Mouse (Mus musculus): ENCODE data around the gene Igf2bp3. TPM values are rescaled to one million over a fixed set of nuclear protein-coding genes. Genes with fewer than 3 reads are reported as not detected.

The Igf2bp3 gene
- polyA plus RNA-seq (2017; shearing (Covaris generic)): 2.6 TPM

DNA sequence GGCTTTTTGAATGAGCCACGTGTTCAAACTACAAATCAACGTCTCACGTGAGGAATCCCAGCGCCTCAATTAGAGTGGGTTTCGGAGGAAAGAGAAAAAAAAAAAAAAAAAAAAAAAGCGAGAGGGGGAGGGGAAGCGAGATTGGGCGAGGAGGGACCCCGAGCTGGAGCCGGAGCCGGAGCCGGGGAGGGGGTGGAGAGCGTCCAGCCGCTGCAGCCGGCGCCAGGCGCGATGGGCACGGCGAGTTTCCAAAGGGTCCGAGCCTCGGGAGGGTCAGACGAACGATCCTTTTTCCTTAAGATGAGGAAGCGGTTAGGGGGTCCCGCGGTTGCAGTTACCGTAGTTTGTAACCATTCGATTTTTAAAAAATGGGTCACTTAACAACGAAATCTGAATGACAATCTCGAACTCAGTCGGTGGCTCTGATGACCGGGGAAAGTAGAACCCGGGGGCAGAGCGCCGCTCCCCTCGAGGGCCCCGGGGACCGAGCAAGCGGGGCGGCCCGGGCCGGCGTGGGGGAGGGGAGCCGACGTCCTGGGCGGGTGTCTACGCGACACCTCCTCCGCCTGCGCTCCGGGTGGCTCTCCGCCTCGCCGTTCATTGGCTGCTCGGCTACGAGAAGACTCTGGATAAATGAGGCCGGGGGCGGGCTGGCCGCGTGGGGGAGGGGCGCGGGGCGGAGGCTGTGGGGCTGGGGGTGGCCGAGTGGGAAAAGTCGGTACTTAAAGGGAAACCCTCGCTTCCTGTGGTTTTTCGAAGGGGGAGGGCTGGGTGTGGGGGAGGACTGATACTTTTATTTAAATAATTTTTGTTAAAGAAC, at the start of gene Igf2bp3:
TSS of gene Igf2bp3 (minus strand) at position 30 of the 820 bp plus-strand sequence.

DNA sequence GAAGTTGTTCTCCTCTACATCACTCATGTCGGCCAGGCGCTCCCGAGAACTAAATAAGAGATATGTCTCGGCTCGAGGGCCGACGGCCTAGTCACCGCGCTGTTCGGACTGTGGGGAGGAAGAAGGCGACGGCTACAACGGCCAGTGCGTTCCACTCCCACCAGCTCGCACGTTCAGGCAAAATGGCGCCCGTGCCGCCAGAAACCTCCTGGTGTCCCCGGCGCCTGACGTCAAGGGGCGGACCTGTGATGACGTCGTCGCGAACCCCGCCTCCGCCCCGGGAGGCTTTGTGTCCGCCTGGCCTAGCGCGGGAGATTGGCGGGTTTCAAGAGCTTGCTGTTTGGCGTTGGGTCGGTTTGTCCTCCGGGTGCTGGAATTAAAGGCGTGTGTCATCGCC, 49.1 kb upstream of the Igf2bp3 start, which contains the start of gene Tra2a:
TSS of gene Tra2a (minus strand) at position 187 of the 397 bp plus-strand sequence.

DNA sequence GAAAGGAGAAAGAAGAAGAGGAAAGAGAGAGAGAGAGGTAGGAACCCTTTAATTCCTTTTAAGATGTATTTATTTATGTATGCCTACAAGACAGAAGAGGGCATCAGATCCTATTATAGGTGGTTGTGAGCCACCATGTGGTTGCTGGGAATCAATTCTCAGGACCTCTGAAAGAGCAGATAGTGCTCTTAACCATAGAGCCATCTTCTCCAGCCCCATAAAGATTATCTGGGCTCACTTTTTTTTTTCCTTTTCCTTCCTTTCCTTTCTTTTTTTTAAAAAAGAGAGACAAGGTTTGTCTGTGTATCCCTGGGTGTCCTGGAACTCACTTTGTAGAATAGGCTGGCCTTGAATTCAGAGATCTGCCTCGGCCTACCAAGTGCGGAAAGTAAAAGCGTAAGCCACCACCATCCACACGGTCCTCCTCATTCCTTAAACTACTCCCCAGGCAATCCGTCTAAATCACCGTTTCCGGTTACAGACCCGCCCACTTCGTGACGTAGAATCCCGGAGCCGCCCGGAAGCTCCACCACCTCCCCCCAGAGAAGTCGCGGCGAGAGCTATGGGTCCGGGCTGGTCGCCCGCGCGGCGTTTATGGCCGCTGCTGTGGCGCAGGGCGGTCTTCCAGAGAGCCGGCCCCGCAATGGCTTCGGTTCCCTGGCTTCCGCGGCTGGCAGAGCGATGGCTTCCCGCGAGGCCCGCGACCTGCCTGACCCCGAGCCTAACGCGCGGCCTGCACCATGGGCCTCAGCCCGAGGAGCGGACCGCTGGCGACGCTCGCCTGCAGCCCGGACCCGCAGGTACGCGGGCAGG, 141.2 kb downstream of the Igf2bp3 start, which contains the start of gene Malsu1:
TSS of gene Malsu1 (plus strand) at position 492 of the 813 bp plus-strand sequence.

DNA sequence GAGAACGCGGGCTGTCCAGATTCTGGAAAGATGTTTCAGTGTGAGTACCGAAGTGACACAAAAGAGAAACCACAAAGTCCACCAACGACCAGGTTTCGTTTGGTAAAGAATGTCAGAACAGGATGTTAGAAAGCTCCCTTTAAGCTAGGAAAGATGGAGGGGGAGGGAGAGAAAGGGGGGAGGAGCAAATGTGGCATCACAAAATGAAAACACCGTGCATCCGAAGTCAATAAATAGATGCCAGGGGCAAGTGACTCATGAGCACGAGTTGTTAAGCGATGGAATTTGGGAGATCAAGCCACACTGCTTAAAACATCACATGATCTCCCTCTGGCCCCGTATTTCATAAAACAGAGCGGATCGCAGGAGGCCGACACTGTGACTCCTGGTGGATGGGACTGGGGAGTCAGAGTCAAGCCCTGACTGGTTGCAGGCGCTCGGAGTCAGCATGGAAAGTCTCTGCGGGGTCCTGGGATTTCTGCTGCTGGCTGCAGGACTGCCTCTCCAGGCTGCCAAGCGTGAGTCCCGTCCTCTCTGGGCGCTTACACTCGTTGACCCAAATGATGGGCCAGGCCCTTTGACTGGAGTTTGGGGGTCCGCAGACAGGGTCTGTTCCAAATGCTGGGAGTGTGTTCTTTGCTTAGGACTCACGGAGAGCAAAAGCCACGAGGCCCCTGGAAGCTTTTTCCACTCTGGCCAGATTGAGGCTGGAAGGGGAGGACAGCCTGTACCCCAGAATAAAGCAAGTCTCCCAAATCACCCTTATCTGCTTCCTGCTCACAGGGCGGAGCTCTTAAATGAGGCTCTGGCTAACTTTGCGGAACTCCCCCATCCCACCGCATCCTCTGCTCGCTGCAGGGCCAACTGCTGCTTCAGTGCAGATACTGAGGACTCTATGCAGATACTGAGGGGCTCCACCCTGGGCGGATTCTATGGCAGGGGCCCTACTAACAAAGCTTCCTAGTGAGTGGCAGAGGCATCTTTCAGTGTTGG, 178.2 kb downstream of the Igf2bp3 start, which contains the start of gene Gpnmb:
TSS of gene Gpnmb (plus strand) at position 272 of the 993 bp plus-strand sequence.

Other genes with a start within 250 kb of the Igf2bp3 start
- not detected for gene Doxl2, start 240.0 kb downstream of the Igf2bp3 start, polyA plus RNA-seq (2017; shearing (Covaris generic))
- not detected for gene Svs1, start 228.1 kb downstream of the Igf2bp3 start, polyA plus RNA-seq (2017; shearing (Covaris generic))
- 2.0 TPM for gene Gpnmb, start 178.4 kb downstream of the Igf2bp3 start, polyA plus RNA-seq (2017; shearing (Covaris generic))
- 33.0 TPM for gene Malsu1, start 141.2 kb downstream of the Igf2bp3 start, polyA plus RNA-seq (2017; shearing (Covaris generic))
- gene Tra2a, start 49.1 kb upstream of the Igf2bp3 start, polyA plus RNA-seq (2017; shearing (Covaris generic)): 54.1 TPM
- gene Ccdc126, start 104.3 kb upstream of the Igf2bp3 start, polyA plus RNA-seq (2017; shearing (Covaris generic)): 24.5 TPM
- gene Fam221a, start 152.8 kb upstream of the Igf2bp3 start, polyA plus RNA-seq (2017; shearing (Covaris generic)): 4.3 TPM
- not detected for gene Stk31, start 180.6 kb upstream of the Igf2bp3 start, polyA plus RNA-seq (2017; shearing (Covaris generic))

Measured in inflammation-experienced regulatory T-cells, adult 16 weeks (primary cell).